Mouse (Mus musculus): Measurements from ENCODE around the gene Gpatch1. TPM values are rescaled to one million over a fixed set of nuclear protein-coding genes. Genes with fewer than 3 reads are reported as not detected.
"Not testable (repeated sequence)": the region's sequence is repeated elsewhere in the genome, so short reads cannot be mapped to it uniquely, and the experiment has no call there.

The Gpatch1 gene
- total RNA-seq, 2 experiments from 2014 or later, result 15.4 to 16.7 TPM

DNA sequence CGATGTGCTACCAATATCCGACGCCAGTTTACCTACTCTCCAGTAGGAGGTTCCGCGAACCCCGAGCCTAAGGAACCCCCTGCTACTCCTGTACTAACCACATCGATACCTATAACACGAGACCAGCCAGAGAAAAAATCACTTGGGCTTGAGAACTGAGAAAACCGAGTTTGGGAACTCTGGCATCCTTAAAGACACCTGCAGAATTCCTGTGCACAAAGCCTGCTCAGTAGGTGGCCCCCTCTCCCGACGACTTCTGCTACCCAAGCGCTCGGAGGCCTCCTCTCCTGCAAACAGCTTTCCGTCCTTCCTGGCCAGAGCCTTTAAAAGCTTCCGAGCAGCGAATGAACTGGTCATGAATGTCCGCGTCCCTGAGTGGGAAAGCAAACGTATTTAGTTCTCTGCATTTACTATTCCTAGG is 15.0 kb upstream of the Gpatch1 start:
- DNase-seq (ENCODE audit: low spot score in 2 of 2), result peak in 1 of 2 experiments; percentile 40

GRCm38 (mm10) chr7:35331590-35331989 is 13.3 kb upstream of the Gpatch1 start:
- no peak for DNase-seq (ENCODE audit: low spot score in 2 of 2)

DNA sequence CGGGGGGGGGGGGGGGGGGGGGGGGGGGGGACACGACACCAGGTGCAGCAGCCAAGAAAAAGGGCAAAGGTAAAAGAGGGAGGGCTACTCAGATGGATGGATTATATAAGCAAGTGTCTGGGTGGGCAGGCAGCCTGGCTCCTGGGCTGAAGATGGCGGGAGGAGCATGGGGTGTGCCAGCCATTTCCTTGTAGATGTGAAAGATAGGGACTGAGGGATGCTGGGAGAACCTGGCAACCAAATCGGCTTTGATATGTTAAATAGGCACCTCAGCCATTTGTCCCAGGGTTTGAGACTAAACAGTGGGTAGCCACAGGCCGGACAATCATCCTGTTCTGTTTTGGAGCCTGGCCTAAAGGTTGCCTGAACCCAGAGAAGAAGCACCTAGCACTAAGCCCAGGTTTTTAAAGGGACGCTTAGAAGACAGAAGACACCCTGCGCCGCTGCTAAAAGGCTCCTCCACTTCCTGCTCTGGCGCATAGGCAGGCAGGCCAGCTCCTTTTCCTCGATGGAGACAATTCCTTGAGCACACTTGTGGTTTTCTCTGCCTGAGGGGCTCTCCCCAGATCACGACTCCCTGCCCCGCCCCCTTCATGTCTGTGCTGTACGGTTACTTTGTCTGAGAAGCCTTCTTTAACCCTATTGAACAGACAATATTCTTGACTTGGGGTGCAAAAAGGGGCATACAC is 4.6 kb upstream of the Gpatch1 start:
- DNase-seq (ENCODE audit: low spot score in 2 of 2), result no peak

- DNase-seq (ENCODE audit: low spot score in 2 of 2), result no peak
Observed at GRCm38 (mm10) chr7:35322161-35322560, 3.9 kb upstream of the Gpatch1 start.

DNA sequence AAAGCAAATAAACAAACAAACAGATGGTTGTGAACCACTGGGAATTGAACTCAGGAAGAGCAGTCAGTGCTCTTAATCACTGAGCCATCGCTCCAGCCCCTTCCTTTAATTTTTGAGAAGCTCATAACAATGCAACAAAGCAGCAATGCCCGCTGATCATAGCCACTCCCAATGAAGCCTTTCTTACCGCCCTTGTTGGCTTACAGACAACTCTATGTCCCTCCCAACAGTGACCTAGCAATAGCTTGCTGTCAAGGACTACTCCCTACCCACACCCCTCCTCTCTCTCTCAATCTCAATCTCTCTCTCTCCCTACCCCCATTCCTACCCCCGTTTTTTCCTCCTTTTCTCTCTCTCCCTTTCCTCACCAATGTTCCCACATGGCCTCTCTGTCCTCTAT is 1.5 kb upstream of the Gpatch1 start:
- DNase-seq (ENCODE audit: low spot score in 2 of 2), result no peak

DNA sequence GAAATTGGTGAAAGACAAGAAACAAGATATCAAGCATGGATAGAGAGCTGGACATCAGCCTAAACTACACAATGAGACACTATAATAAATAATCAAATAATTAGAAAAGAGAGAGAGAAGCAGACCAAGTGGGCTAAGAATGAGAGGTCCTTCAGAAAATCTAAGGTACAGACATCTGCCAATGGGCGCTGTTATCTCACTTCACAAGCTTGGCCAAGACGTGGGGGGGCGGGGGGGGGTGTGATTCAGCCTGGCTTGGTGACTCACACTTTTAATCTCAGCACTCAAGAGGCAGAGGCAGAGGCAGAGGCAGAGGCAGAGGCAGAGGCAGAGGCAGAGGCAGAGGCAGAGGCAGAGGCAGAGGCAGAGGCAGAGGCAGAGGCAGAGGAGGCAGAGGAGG is 981 bp upstream of the Gpatch1 start:
- DNase-seq (ENCODE audit: low spot score in 2 of 2), result not testable (repeated sequence)

GRCm38 (mm10) chr7:35314156-35314555 is 4.1 kb downstream of the Gpatch1 start:
- no peak for DNase-seq (ENCODE audit: low spot score in 2 of 2)

GRCm38 (mm10) chr7:35311214-35311613 is 7.0 kb downstream of the Gpatch1 start:
- no peak for DNase-seq (ENCODE audit: low spot score in 2 of 2)

DNA sequence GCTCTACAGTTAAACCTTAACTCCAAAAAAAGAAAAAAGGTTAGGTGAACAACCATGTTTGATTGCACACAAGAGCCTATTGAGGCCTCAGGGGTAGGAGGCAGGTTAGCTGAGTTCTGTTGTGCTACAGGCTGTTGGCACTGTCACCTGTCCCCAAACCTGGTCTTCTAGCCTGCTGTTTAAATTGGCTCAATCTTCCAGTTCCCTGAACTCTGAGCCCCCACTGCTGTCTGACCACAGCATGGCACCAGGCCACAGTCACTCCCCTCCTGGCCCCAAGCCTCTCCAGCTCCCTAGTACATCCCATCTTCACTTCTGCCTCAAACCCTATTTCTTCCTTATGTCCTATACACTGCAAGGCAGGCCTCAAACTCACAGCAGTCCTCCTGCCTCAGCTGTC is 17.4 kb downstream of the Gpatch1 start:
- no peak for DNase-seq (ENCODE audit: low spot score in 2 of 2)

DNA sequence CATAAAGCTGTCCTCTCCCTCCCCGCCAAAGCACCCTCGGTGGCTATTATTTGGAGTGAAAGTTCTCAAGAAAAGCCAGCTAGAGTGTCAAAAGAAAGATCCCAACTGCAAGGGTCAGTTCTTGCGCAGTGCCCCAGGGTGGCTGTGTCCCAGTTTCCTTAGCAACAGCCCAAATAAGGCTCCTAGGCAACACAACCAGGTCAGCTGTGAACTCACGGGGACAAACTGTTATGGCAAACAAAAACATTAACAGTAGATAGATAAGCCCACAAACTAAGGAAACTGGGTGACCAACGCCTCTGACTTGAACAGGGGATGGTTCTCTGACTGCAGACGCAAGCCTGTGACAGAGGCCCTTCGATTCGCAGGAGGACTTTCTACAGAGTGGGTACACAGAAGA is 18.6 kb downstream of the Gpatch1 start:
- no peak for DNase-seq (ENCODE audit: low spot score in 2 of 2)

DNA sequence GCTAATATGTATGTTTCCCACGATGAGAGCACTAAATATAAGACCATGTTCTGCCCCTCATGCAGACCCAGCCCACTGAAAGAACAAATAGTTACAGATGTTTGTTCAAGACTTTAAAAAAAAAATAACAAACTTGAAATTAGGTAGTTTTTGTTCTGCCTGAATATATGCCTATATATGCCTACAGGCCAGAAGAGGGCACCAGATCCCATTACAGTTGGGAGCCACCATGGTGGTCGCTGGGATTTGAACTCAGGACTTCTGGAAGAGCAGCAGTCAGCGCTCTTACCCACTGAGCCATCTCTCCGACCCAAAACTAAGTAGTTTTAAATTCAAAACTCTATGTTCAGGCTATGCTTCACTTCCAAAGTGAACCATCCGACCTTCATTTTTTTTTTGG is 20.4 kb downstream of the Gpatch1 start:
- no peak for DNase-seq (ENCODE audit: low spot score in 2 of 2)

DNA sequence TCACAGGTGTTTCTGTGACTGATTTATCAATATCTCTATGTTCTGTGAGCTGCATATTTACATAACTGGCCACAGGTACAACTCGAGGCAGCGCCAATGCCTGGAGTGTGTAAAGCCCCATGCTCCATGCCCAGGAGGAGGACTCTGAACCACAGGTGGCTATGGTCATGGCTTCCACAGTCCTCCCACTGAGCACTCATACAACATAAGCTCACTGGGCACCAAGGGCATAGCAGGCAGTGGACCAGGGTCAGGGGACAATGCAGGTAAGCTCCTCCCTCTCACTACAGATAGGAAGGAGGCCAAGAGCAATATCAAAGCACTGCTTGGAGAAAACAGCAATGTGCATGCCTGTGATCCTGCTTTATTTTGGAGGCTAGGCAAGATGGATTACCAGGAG is 22.6 kb downstream of the Gpatch1 start:
- no peak for DNase-seq (ENCODE audit: low spot score in 2 of 2)

- DNase-seq (ENCODE audit: low spot score in 2 of 2), result no peak
Observed at GRCm38 (mm10) chr7:35293464-35293863, 24.8 kb downstream of the Gpatch1 start.

- DNase-seq (ENCODE audit: low spot score in 2 of 2), result no peak
Observed at GRCm38 (mm10) chr7:35278933-35279332, 39.3 kb downstream of the Gpatch1 start.

GRCm38 (mm10) chr7:35277433-35277832 is 40.8 kb downstream of the Gpatch1 start:
- no peak for DNase-seq (ENCODE audit: low spot score in 2 of 2)

GRCm38 (mm10) chr7:35269443-35270024 is 48.7 kb downstream of the Gpatch1 start:
- DNase-seq (ENCODE audit: low spot score in 2 of 2), result peak in 1 of 2 experiments; percentile 28

- no peak for DNase-seq (ENCODE audit: low spot score in 2 of 2)
Observed at GRCm38 (mm10) chr7:35267841-35268240, 50.4 kb downstream of the Gpatch1 start.

DNA sequence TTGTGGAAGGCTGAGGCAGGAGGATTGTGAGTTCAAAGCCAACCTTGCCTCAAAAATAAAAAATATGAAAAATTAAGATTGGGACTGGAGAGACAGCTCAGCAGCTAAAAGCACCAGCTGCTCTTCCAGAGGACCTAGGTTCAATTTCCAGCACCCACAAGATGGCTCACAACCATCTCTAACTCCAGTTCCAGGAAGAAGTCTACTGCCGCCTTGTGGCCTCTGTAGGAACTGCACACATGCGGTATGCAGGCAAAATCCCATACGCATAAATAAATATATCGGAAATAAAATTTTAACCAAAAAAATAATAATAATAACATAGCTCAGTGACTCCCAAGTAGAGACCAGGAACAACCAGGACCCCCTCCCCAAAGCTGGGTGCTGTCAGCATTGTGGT is 51.6 kb downstream of the Gpatch1 start:
- no peak for DNase-seq (ENCODE audit: low spot score in 2 of 2)

GRCm38 (mm10) chr7:35264746-35265145 is 53.5 kb downstream of the Gpatch1 start:
- peak in 1 of 2 experiments; percentile 40 for DNase-seq (ENCODE audit: low spot score in 2 of 2)

- DNase-seq (ENCODE audit: low spot score in 2 of 2), result no peak
Observed at GRCm38 (mm10) chr7:35263595-35264489, 54.4 kb downstream of the Gpatch1 start.

GRCm38 (mm10) chr7:35259384-35259783 is 58.9 kb downstream of the Gpatch1 start:
- DNase-seq (ENCODE audit: low spot score in 2 of 2), result no peak

GRCm38 (mm10) chr7:35258294-35258693 is 59.9 kb downstream of the Gpatch1 start:
- DNase-seq (ENCODE audit: low spot score in 2 of 2), result no peak
